Mouse (Mus musculus) heart, embryonic 13.5 days (tissue): ENCODE measurements around the gene Thtpa. TPM values are rescaled to one million over a fixed set of nuclear protein-coding genes. Genes with fewer than 3 reads are reported as not detected.

Source experiments
- ATAC-seq: fragments of 200-750 bp; cut with Nextera tagmentation; 2 replicates; pipeline ENCODE4 v1.8.0; 2017; ENCODE audit warnings: moderate TSS enrichment; ENCODE audit not compliant: insufficient number of reproducible peaks, low FRiP score, low TSS enrichment; ENCODE audit errors: extremely low read depth
- H3K27ac ChIP-seq: fragments of 300-500 bp; sonication (generic); replicated peaks from 2 replicates; pipeline ENCODE4 v1.5.1; 2015; ENCODE audit warnings: moderate library complexity, mild to moderate bottlenecking, inconsistent platforms
- H3K27me3 ChIP-seq: fragments of 300-500 bp; sonication (generic); replicated peaks from 2 replicates; pipeline ENCODE4 v1.6.1; 2015; ENCODE audit warnings: mild to moderate bottlenecking, inconsistent platforms
- H3K36me3 ChIP-seq: fragments of 300-500 bp; sonication (generic); 2 replicates; pipeline ENCODE4 v1.6.1; 2015; ENCODE audit warnings: mild to moderate bottlenecking, inconsistent platforms
- H3K4me1 ChIP-seq: fragments of 300-500 bp; sonication (generic); 2 replicates; pipeline ENCODE4 v1.6.1; 2015; ENCODE audit warnings: inconsistent platforms
- H3K4me2 ChIP-seq: fragments of 300-500 bp; sonication (generic); 2 replicates; pipeline ENCODE4 v1.6.1; 2015; ENCODE audit warnings: inconsistent platforms, mild to moderate bottlenecking, moderate library complexity
- H3K4me3 ChIP-seq: fragments of 300-500 bp; sonication (generic); 2 replicates; pipeline ENCODE4 v1.5.1; 2015; ENCODE audit warnings: moderate library complexity, mild to moderate bottlenecking, inconsistent platforms
- H3K9ac ChIP-seq: fragments of 300-500 bp; sonication (generic); 2 replicates; pipeline ENCODE4 v1.6.1; 2015; ENCODE audit warnings: inconsistent platforms, mild to moderate bottlenecking, moderate library complexity
- H3K9me3 ChIP-seq: fragments of 300-500 bp; sonication (generic); 2 replicates; pipeline ENCODE4 v1.6.1; 2016; ENCODE audit warnings: inconsistent platforms
- WGBS: fragments of 180-500 bp; shearing (Covaris S2); methylation state at CpG from one replicate; pipeline ENCODE4 v1.1.7; 2015; ENCODE audit warnings: mixed read lengths; 5-methylcytosine and 5-hydroxymethylcytosine counted together
- polyA plus RNA-seq: library from polyadenylated mRNA; unstranded; fragments of >200 nt; fragmentation: Nextera tagmentation; extraction: Ambion mirVana; gene quantifications from 2 replicates; pipeline ENCODE4 v1.2.1, GENCODE M21; 2015

Gene Thtpa
- polyA plus RNA-seq, 1 experiment from 2014 or later, result 15.9 TPM

DNA sequence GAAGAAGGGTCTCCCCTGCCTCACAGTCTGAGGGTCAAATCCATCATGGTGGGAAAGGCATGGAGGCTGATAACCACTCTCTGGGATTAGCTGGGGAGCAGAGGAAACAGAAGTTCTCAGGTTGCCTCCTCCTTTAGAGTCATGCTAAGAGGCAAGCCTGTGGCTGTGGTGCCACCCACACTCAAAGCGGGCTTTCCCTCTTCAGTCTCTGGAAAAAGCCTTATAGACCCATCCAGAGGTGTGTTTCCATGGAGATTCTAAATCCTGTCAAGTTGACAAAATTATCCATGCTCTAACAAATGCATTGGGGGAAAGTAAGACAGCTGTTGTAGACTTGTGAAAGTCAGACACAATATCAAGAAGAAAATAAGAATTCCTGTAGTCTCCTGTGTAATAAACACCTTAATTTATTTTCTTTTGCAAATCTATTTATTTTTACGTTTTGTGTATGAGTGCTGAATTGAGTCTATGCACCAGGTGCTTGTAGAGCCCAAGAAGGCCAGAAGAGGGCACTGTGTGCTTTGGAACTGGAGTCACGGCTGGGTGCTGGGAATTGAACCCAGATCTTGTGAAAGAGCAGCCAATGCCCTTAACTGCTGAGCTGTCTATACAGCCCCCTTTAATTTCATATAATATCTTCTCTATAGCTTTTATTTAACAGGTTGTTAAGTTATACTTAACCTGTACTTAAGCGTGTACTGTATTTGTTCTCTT is 25.0 kb downstream of the Thtpa start:
- Histone ChIP-seq H3K36me3 (no peaks in the 10 kb centered on the region), H3K27me3 (peaks cover 51% of the 10 kb centered on the region), H3K27ac (no peak overlapping the region), H3K4me3 (no peak overlapping the region), H3K9ac (no peak overlapping the region), H3K4me2 (no peak overlapping the region), H3K9me3 (no peaks in the 10 kb centered on the region), H3K4me1 (peaks cover 35% of the 10 kb centered on the region)
- no peak for ATAC-seq
- 68% methylated on average over 4 of the region's 4 CpGs for WGBS

DNA sequence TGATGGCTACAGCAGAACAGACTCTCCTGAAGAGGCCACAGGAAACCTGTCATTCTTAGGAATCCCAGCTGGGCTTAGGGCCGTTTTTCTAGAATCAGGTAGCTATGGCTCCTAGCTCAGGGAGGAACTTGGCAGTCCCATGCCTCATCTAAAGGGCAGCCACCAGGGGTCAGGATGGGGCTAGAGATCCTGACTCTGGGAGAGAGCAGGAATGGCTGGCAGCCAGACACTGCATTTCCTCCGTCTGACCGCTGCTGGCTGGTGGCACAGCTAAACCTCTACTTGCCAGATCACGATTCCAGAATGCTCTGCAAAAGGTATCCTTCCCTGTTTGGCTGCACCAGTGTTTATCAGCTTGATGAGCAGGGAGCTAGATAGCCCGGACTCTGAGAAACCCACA is 27.4 kb downstream of the Thtpa start:
- peak overlapping the region; percentile 61 for H3K9ac ChIP-seq
- WGBS, result 3% methylated on average over 5 of the region's 5 CpGs
- H3K4me1 ChIP-seq, result peaks cover 13% of the 10 kb centered on the region
- no peaks in the 10 kb centered on the region for H3K9me3 ChIP-seq
- H3K27me3 ChIP-seq, result peaks cover 28% of the 10 kb centered on the region
- no peaks in the 10 kb centered on the region for H3K36me3 ChIP-seq
- ATAC-seq, result no peak; the same call in 1 of the 2 replicates
- H3K27ac ChIP-seq, result peak overlapping the region; percentile 49; the same call in 1 of the 2 replicates
- H3K4me3 ChIP-seq, result peak overlapping the region; percentile 33
- peak overlapping the region; percentile 65 for H3K4me2 ChIP-seq

DNA sequence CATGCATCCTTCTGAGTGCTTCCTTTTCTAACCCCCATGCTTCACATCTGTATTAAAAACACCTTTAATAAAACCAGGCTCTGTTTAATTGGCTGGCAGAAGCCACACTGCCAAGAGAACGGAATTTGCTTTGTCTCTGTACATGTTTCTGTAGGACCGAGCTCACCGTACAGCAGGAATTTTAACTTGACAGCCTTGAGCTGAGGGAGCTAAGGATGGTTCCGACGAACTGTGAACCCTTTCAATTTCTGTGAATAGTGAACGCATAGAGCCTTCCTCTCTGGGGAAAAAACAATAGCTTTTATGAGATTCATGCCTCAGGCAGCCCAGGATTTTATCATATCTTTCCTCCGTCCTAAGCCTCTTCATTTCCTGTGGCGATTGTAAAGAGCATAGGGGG is 27.8 kb downstream of the Thtpa start:
- ATAC-seq, result no peak
- Histone ChIP-seq H3K9me3 (no peaks in the 10 kb centered on the region), H3K4me3 (peak overlapping the region; percentile 33), H3K27ac (peak overlapping the region; percentile 49; the same call in 1 of the 2 replicates), H3K9ac (peak overlapping the region; percentile 61), H3K4me2 (peak overlapping the region; percentile 65), H3K27me3 (peaks cover 24% of the 10 kb centered on the region), H3K4me1 (peaks cover 13% of the 10 kb centered on the region), H3K36me3 (no peaks in the 10 kb centered on the region)
- 35% methylated on average over 8 of the region's 8 CpGs for WGBS

DNA sequence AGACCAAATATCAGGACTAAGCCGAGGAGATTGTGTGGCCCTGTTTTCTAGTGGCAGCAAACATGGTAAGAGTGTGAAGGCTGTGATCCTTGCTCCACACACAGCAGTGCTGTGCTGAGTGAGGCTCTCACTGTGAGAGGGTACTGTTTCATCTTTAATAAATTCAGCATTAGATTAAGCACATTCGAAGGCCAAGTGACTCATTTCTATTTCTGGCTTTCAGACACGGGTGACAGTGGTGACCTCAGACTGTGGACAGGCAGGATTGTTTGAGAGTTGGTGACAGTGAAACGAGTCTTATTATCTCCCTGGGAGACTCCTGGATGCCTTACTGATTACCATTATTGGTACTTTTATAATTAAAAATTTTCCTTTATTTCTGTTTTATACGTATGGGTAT is 31.1 kb downstream of the Thtpa start:
- H3K27me3 ChIP-seq, result peaks cover 10% of the 10 kb centered on the region; the same call in 1 of the 2 replicates
- no peak overlapping the region for H3K4me2 ChIP-seq
- no peak; the same call in 1 of the 2 replicates for ATAC-seq
- H3K9me3 ChIP-seq, result no peaks in the 10 kb centered on the region
- peaks cover 13% of the 10 kb centered on the region for H3K4me1 ChIP-seq
- no peak overlapping the region for H3K27ac ChIP-seq
- WGBS, result 51% methylated on average over 5 of the region's 5 CpGs
- H3K4me3 ChIP-seq, result no peak overlapping the region
- H3K36me3 ChIP-seq, result no peaks in the 10 kb centered on the region
- H3K9ac ChIP-seq, result no peak overlapping the region

DNA sequence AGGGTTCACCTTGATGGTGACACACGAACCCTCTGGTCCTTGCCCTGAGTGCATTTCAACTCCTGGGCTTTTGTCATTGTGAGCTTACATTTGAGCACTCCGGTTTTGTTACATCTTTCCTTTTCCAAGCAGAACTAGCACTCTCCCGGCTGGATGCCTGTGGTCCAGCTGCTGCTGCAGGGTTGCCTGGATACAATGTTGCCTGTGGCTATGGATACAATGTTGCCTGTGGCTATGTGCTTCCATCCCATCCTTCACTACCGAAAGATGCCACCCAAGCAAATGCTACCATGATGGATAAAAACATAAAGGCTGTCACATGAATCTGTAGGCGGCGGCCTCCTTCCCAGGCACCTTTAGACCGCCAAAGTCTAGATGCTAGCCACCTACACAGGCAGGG is 31.9 kb downstream of the Thtpa start:
- Histone ChIP-seq H3K27ac (no peak overlapping the region), H3K4me3 (no peak overlapping the region), H3K9me3 (no peaks in the 10 kb centered on the region), H3K36me3 (no peaks in the 10 kb centered on the region), H3K9ac (no peak overlapping the region), H3K27me3 (peaks cover 10% of the 10 kb centered on the region; the same call in 1 of the 2 replicates), H3K4me2 (no peak overlapping the region), H3K4me1 (peaks cover 13% of the 10 kb centered on the region)
- whole genome bisulfite sequencing, result 82% methylated on average over 7 of the region's 7 CpGs
- ATAC-seq, result no peak

DNA sequence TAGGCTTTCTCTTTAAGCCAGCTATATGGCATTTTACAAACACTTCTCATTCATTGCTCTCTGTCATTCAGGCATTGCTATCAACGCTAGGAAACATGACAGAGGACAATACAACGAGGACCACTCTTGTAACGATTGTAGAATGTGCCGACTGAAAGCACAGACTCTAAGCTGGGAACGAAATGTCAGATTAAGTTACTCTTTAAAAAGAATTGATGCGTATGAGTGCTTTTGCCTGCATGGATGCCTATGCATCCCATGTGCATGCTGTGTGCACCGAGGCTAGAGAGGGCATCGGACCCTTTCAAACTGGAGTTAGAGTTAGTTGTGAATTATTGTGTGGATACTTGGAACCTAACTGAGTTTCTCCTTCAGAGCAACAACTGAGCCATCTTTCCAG is 41.1 kb downstream of the Thtpa start:
- H3K4me3 ChIP-seq, result no peak overlapping the region
- no peaks in the 10 kb centered on the region for H3K9me3 ChIP-seq
- no peak for ATAC-seq
- H3K27me3 ChIP-seq, result peaks cover 6% of the 10 kb centered on the region; the same call in 1 of the 2 replicates
- no peaks in the 10 kb centered on the region for H3K4me1 ChIP-seq
- H3K9ac ChIP-seq, result no peak overlapping the region
- no peaks in the 10 kb centered on the region for H3K36me3 ChIP-seq
- WGBS, result 56% methylated on average over 8 of the region's 8 CpGs
- no peak overlapping the region for H3K4me2 ChIP-seq
- no peak overlapping the region for H3K27ac ChIP-seq

DNA sequence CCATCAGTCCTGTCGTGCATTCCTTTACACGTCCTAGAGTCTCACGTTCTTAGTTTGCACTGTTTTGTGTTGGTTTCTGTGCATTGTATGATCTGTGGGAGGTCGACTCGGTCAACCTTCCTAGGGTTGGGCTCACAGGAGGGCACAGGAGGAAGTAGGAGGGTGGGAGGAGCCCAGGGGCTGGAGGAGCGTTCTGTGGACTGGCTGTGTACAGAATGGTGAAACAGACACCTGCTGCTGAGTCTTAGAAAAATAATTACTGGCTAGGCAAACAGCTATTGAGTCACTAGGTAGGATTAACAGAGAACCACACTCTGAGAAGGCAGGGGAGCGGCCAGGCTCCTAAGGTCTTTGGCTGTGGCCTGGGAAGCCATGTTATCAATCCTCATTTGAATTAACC is 44.7 kb downstream of the Thtpa start:
- Histone ChIP-seq H3K27me3 (peaks cover 6% of the 10 kb centered on the region; the same call in 1 of the 2 replicates), H3K4me3 (no peak overlapping the region), H3K9ac (no peak overlapping the region), H3K4me2 (no peak overlapping the region), H3K27ac (no peak overlapping the region), H3K9me3 (no peaks in the 10 kb centered on the region), H3K36me3 (no peaks in the 10 kb centered on the region), H3K4me1 (peaks cover 9% of the 10 kb centered on the region; the same call in 1 of the 2 replicates)
- WGBS, result 52% methylated on average over 7 of the region's 7 CpGs
- no peak; the same call in 1 of the 2 replicates for ATAC-seq

DNA sequence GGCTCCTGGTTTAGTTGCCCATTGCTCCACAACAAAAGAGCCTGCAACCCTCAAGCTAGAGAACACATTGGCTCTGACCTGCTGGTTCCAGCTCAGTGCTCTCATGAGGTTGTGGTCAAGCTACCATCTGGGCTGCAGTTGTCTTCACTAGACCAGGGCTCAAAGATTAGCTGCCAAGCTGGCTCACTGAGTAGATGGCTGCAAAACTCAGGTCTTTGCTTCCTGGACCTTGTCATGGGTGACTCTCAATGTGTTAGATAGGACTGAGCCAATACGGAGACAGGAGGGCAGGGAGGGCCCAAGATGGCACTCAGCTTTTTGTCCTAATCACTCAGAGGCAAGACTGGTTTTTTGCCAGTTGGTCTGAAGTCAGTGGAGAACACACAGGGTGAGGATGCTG is 51.7 kb downstream of the Thtpa start:
- H3K4me3 ChIP-seq, result no peak overlapping the region
- no peaks in the 10 kb centered on the region for H3K36me3 ChIP-seq
- WGBS, result 77% methylated on average over 1 of the region's 1 CpGs
- H3K27ac ChIP-seq, result no peak overlapping the region
- H3K4me1 ChIP-seq, result peaks cover 29% of the 10 kb centered on the region
- no peaks in the 10 kb centered on the region; the same call in 1 of the 2 replicates for H3K27me3 ChIP-seq
- H3K9ac ChIP-seq, result no peak overlapping the region
- H3K4me2 ChIP-seq, result no peak overlapping the region
- ATAC-seq, result no peak
- no peaks in the 10 kb centered on the region for H3K9me3 ChIP-seq

DNA sequence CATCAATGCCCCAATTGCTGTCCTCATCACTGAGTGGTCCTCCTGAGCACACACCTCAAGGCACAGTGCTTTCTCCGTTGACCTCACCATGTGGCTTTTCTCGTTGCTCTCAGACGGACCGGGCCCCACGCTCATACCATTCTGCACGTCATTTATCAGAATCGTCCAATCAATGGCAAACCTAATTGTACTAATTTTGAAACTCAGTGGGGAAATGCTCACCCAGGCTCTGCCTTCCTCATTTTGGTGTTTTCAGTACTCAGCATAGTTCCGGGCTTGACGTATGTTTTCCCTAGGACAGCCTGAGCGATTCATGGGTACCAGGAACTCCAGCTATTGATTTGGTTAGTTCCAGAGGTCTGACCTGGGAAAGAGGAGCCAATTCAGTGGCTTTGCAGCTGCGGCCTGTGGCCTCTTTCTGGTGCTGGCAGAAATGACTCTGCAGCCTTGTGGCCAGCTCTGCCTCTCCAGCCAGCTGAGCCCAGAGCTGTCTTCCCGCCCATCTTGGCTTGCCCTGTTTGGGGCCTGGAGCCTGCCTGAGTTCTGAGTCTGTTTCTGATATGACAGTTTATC is 52.3 kb downstream of the Thtpa start:
- ATAC-seq, result no peak
- WGBS, result 77% methylated on average over 12 of the region's 12 CpGs
- H3K4me3 ChIP-seq, result no peak overlapping the region

DNA sequence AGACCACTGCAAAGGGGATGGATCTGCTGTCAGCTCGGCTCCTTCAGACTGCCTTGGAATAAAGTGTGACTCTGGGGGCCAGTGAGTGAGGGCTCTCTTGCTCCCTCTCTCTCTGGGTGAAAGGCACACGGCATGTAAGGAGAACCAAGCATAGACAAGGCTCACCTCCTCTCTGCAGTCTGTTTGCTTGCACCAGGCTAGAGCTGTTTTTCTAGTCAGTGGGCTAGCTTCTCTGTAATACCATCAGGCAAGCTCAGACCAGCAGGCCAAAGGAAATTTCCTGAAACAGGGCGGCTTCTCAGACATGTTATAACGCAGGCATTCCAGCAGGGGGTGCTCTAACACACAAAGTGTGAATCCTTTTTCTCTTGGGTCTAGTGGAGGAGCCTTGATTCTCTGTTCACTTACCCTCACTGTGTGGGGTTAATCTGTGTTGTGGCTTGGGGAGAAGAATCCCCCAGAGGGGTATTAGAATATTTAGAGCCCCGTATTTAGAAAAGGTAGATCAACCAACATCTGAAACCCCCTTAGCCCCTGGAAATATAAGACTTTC is 53.9 kb downstream of the Thtpa start:
- no peaks in the 10 kb centered on the region for H3K9me3 ChIP-seq
- H3K4me3 ChIP-seq, result no peak overlapping the region
- H3K9ac ChIP-seq, result no peak overlapping the region
- H3K36me3 ChIP-seq, result no peaks in the 10 kb centered on the region
- H3K27ac ChIP-seq, result no peak overlapping the region
- WGBS, result 25% methylated on average over 5 of the region's 5 CpGs
- no peak for ATAC-seq
- H3K27me3 ChIP-seq, result no peaks in the 10 kb centered on the region; the same call in 1 of the 2 replicates
- peaks cover 20% of the 10 kb centered on the region for H3K4me1 ChIP-seq
- no peak overlapping the region for H3K4me2 ChIP-seq

More for the DNA sequence above, 52.3 kb downstream of the Thtpa start:
- Histone ChIP-seq H3K27ac (no peak overlapping the region), H3K9ac (no peak overlapping the region; the same call in 1 of the 2 replicates), H3K4me1 (peaks cover 28% of the 10 kb centered on the region), H3K9me3 (no peaks in the 10 kb centered on the region), H3K4me2 (no peak overlapping the region), H3K36me3 (no peaks in the 10 kb centered on the region), H3K27me3 (no peaks in the 10 kb centered on the region; the same call in 1 of the 2 replicates)
